ENCODE assay signal across 8 mouse cellular contexts in genomic region chr14:30715618-30716050, GRCm38 (mm10). TPM values are rescaled to one million over a fixed set of nuclear protein-coding genes. Genes with fewer than 3 reads are reported as not detected.
A peak's percentile ranks its signal among the peaks of the same experiment; 100 is the strongest.
DNase-seq lines count a peak whose midpoint lies in the region; ATAC-seq and TF ChIP-seq lines count a peak whose summit lies in the region.

No protein-coding gene starts in this region.

- no peaks in the 10 kb centered on the region; the same call in 1 of the 2 replicates for H3K4me1 ChIP-seq in cerebellum, adult 2 months (ENCODE audit: control insufficient read depth, insufficient read depth, low read length)
- peaks cover 21% of the 10 kb centered on the region for H3K4me1 ChIP-seq in hindbrain, embryonic 13.5 days (replicated peaks)

- ATAC-seq in hindbrain, embryonic 13.5 days (ENCODE audit: low FRiP score), result peak; percentile 90
- ATAC-seq in monocyte, adult 5-6 weeks (replicated peaks; ENCODE audit: insufficient number of reproducible peaks, low FRiP score, low TSS enrichment, poor library complexity, severe bottlenecking), result no peak

- no peak for TF ChIP-seq CTCF in cerebellum, adult 2 months (IDR thresholded peaks at IDR 0.05; ENCODE audit: borderline replicate concordance, insufficient read depth, low read depth, low read length)

- H3K9me3 ChIP-seq in hindbrain, embryonic 13.5 days, result no peaks in the 10 kb centered on the region

- peak overlapping the region; percentile 65 for H3K4me3 ChIP-seq in cerebellum, adult 2 months (replicated peaks; ENCODE audit: insufficient read depth, low read depth, low read length)
- H3K4me3 ChIP-seq in hindbrain, embryonic 13.5 days, result peak overlapping the region; percentile 90

- peak overlapping the region; percentile 78 for H3K27ac ChIP-seq in cerebellum, adult 2 months (ENCODE audit: insufficient read depth, low read length)
- peak overlapping the region; percentile 97 for H3K27ac ChIP-seq in hindbrain, embryonic 13.5 days

- DNase-seq in WW6 (ENCODE audit: low read depth, low spot score), result peak; percentile 50
- DNase-seq in cerebellum, adult 2 months, result peak; percentile 85 to 86
- peak; percentile 55 to 66 for DNase-seq in frontal cortex, postnatal 14 days (ENCODE audit: low spot score in 2 of 2)
- DNase-seq in left cerebral cortex, adult 8-10 months (ENCODE audit: low spot score in 2 of 2), result peak; percentile 59 to 79
- DNase-seq in lung, postnatal 36 days, result peak; percentile 76
- DNase-seq in retina, postnatal 7 days (ENCODE audit: low read depth, low spot score), result peak; percentile 83

- WGBS in cerebellum, adult 2 months, result 2% methylated on average over 62 of the region's 68 CpGs
- WGBS in hindbrain, embryonic 13.5 days, result under 1% methylated on average over 63 of the region's 68 CpGs

- H3K9ac ChIP-seq in hindbrain, embryonic 13.5 days, result peak overlapping the region; percentile 89

- no peaks in the 10 kb centered on the region for H3K27me3 ChIP-seq in cerebellum, adult 2 months (ENCODE audit: control insufficient read depth, insufficient read depth, low read length)
- H3K27me3 ChIP-seq in hindbrain, embryonic 13.5 days, result 0 out of 2 replicates have a peak, but pooled peaks cover 6% of the 10 kb centered on the region

- TF ChIP-seq POLR2A in cerebellum, adult 2 months (IDR thresholded peaks at IDR 0.05; ENCODE audit: borderline replicate concordance, insufficient read depth, low read length), result 0 out of 2 replicates have a peak, but pooled peaks have one; percentile 34

- no peaks in the 10 kb centered on the region for H3K36me3 ChIP-seq in hindbrain, embryonic 13.5 days

- H3K4me2 ChIP-seq in hindbrain, embryonic 13.5 days, result peak overlapping the region; percentile 75

RNA-seq across cellular contexts. Expression of gene Sfmbt1, which starts 1.0 kb away (rescaled TPM):
- 8.9 and 9.7 TPM in 2 replicates for polyA plus RNA-seq in cerebellum, adult 2 months (2012; rRNA removed)
- polyA plus RNA-seq in hindbrain, embryonic 13.5 days (2015; fragmentation: Nextera tagmentation; extraction: Ambion mirVana), result 17.6 and 19.1 TPM in 2 replicates
- total RNA-seq in left cerebral cortex, adult 8-10 months (2022), result 10 to 100 TPM; 36.1 to 43.5 (median 36.7) TPM
- 2.5 to 6.9 TPM (median 6.1 TPM) in 3 replicates for total RNA-seq in monocyte, adult 5-6 weeks (2017)
